Mouse (Mus musculus): ENCODE data around the gene Nedd9. TPM values are rescaled to one million over a fixed set of nuclear protein-coding genes. Genes with fewer than 3 reads are reported as not detected.
"Not testable (repeated sequence)": the region's sequence is repeated elsewhere in the genome, so short reads cannot be mapped to it uniquely, and the experiment has no call there.

Nedd9 gene
- total RNA-seq, 2 experiments from 2014 or later, result 19.8 to 24.1 TPM

GRCm38 (mm10) chr13:41372555-41373460, 114.4 kb downstream of the Nedd9 start:
- DNase-seq, result peak in 1 of 2 experiments; percentile 63

GRCm38 (mm10) chr13:41371547-41371946, 115.6 kb downstream of the Nedd9 start:
- no peak for DNase-seq

- DNase-seq, result no peak
Observed at GRCm38 (mm10) chr13:41368612-41369011, 118.5 kb downstream of the Nedd9 start.

- DNase-seq, result no peak
Observed at GRCm38 (mm10) chr13:41367176-41367611, 120.0 kb downstream of the Nedd9 start.

GRCm38 (mm10) chr13:41366609-41367008, 120.6 kb downstream of the Nedd9 start:
- DNase-seq, result not testable (repeated sequence)

GRCm38 (mm10) chr13:41364273-41364672, 122.9 kb downstream of the Nedd9 start:
- DNase-seq, result no peak

- no peak for DNase-seq
Observed at GRCm38 (mm10) chr13:41362909-41363308, 124.3 kb downstream of the Nedd9 start.

- no peak for DNase-seq
Observed at GRCm38 (mm10) chr13:41360272-41360815, 126.8 kb downstream of the Nedd9 start.

GRCm38 (mm10) chr13:41359330-41360215, 127.6 kb downstream of the Nedd9 start:
- no peak for DNase-seq

GRCm38 (mm10) chr13:41358480-41359180, 128.5 kb downstream of the Nedd9 start:
- peak; percentile 96 to 97 for DNase-seq

- peak; percentile 42 to 69 for DNase-seq
Observed at GRCm38 (mm10) chr13:41358009-41358408, 129.2 kb downstream of the Nedd9 start.

- DNase-seq, result no peak
Observed at GRCm38 (mm10) chr13:41357586-41357985, 129.6 kb downstream of the Nedd9 start.

- DNase-seq, result no peak
Observed at GRCm38 (mm10) chr13:41357161-41357560, 130.0 kb downstream of the Nedd9 start.

- peak in 1 of 2 experiments; percentile 63 for DNase-seq
Observed at GRCm38 (mm10) chr13:41355552-41355951, 131.6 kb downstream of the Nedd9 start.

- no peak for DNase-seq
Observed at GRCm38 (mm10) chr13:41354591-41354990, 132.6 kb downstream of the Nedd9 start.

- DNase-seq, result no peak
Observed at GRCm38 (mm10) chr13:41353676-41354075, 133.5 kb downstream of the Nedd9 start.

- no peak for DNase-seq
Observed at GRCm38 (mm10) chr13:41352352-41352751, 134.8 kb downstream of the Nedd9 start.

- DNase-seq, result no peak
Observed at GRCm38 (mm10) chr13:41350589-41350988, 136.6 kb downstream of the Nedd9 start.

- no peak for DNase-seq
Observed at GRCm38 (mm10) chr13:41349770-41350169, 137.4 kb downstream of the Nedd9 start.

GRCm38 (mm10) chr13:41345756-41346155, 141.4 kb downstream of the Nedd9 start:
- DNase-seq, result peak; percentile 80 to 89

- DNase-seq, result peak in 1 of 2 experiments; percentile 57
Observed at GRCm38 (mm10) chr13:41345306-41345705, 141.9 kb downstream of the Nedd9 start.

GRCm38 (mm10) chr13:41343887-41344266, 143.3 kb downstream of the Nedd9 start:
- DNase-seq, result no peak
